Mouse (Mus musculus) brain, adult 2 months (tissue): Measurements from ENCODE around the gene Olfr1065.
"Not testable (repeated sequence)": the region's sequence is repeated elsewhere in the genome, so short reads cannot be mapped to it uniquely, and the experiment has no call there.

Experiments used
- DNase-seq: peaks from one replicate; pipeline ENCODE4 v3.0.0; 2011; ENCODE audit warnings: low read depth, low spot score

Gene Olfr1065

GRCm38 (mm10) chr2:86450491-86450890 is at the start of gene Olfr1065:
Olfr1065 (minus strand) TSS chr2:86450591.
- DNase-seq: not testable (repeated sequence)

GRCm38 (mm10) chr2:86487286-86487685 is 36.9 kb upstream of the Olfr1065 start, which contains the start of gene Olfr228:
Olfr228 (minus strand) TSS chr2:86487386.
- no peak for DNase-seq

GRCm38 (mm10) chr2:86464442-86465109 is 14.2 kb upstream of the Olfr1065 start:
- peak; percentile 7 for DNase-seq

GRCm38 (mm10) chr2:86460434-86460833 is 10.0 kb upstream of the Olfr1065 start:
- DNase-seq: no peak

- no peak for DNase-seq
These were observed 5.8 kb upstream of the Olfr1065 start, which contains the start of gene Olfr1066 for GRCm38 (mm10) chr2:86456169-86456568. Olfr1066 (minus strand) TSS chr2:86456269.

GRCm38 (mm10) chr2:86442101-86442500 is 8.3 kb downstream of the Olfr1065 start:
- DNase-seq: not testable (repeated sequence)

- not testable (repeated sequence) for DNase-seq
These were observed 21.9 kb downstream of the Olfr1065 start for GRCm38 (mm10) chr2:86428511-86428910.

GRCm38 (mm10) chr2:86426649-86427048 is 23.7 kb downstream of the Olfr1065 start, which contains the start of gene Olfr1062:
Olfr1062 (minus strand) TSS chr2:86426749.
- not testable (repeated sequence) for DNase-seq

- no peak for DNase-seq
These were observed 36.4 kb downstream of the Olfr1065 start, which contains the start of gene Olfr1061 for GRCm38 (mm10) chr2:86413950-86414349. Olfr1061 (minus strand) TSS chr2:86414050.

- no peak for DNase-seq
These were observed 55.3 kb downstream of the Olfr1065 start for GRCm38 (mm10) chr2:86395114-86395513.
